Mouse (Mus musculus): ENCODE results near the gene Tex45.

Tex45 gene

GRCm38 (mm10) chr8:3470562-3470961 is at the start of gene Tex45:
TSS of gene Tex45 (plus strand) at chr8:3470862.
- no peak for DNase-seq

GRCm38 (mm10) chr8:3421507-3421906 is 49.2 kb upstream of the Tex45 start:
- DNase-seq, result no peak

GRCm38 (mm10) chr8:3425217-3425616 is 45.4 kb upstream of the Tex45 start:
- peak; percentile 90 for DNase-seq

- no peak for DNase-seq
These were observed 44.5 kb upstream of the Tex45 start for GRCm38 (mm10) chr8:3426211-3426610.

DNA sequence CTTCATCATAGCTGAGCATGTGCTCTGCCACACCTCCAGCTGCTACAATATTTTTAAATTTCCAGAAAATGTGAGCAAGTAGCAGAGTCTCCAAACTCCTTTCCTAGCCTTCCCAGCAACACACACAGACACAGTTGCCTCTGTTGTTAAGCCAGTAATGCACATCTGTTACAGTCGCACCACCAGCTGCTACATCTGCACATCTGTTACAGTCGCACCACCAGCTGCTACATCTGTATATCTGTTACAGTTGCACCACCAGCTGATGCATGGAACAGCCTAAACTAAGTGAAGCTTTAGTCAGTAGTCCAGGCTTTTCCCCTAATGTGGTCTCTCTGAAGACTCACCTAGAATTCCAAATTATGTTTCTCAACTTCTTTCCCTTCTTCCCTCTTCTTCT is 42.2 kb upstream of the Tex45 start:
- no peak for DNase-seq

DNA sequence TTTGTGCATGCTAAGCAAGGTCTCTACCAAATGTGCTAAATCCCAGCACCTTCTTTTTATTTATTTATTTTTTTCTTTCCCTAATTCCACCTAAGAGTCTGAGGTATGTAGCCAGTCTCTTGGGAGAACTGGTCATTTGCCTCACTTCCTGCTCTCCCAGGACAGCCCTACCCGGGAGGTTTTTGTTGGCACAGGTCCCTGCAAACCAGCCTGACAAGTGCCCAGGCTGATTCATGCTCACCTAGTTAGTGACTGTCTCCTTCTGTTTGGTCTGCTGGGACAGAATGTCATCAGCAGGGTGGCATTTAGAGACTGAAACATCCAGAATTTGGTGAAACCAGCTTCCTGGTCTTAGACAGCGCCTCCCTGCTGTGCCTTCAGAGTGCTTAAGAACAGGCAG is 40.7 kb upstream of the Tex45 start:
- no peak for DNase-seq

- no peak for DNase-seq
These were observed 39.5 kb upstream of the Tex45 start for GRCm38 (mm10) chr8:3431113-3431512.

DNA sequence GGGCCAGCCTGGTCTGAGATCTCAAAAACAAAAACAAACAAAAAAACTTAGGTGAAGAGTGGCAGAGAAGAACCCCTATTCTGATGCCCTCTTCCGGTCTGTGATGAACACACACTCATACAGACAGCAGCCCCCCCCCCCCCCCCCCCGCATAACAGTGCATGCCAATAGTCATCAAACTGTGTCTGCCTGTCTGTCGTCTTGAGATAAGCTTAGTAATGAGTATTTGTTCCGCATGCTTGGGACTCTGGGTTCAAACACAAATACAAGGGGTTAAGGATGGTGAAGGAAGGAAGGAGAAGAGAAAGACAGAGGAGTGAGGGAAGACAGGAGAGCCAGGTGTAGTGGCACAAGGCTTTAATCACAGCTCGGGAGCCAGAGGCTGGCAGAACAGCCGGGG is 34.2 kb upstream of the Tex45 start:
- DNase-seq, result no peak

DNA sequence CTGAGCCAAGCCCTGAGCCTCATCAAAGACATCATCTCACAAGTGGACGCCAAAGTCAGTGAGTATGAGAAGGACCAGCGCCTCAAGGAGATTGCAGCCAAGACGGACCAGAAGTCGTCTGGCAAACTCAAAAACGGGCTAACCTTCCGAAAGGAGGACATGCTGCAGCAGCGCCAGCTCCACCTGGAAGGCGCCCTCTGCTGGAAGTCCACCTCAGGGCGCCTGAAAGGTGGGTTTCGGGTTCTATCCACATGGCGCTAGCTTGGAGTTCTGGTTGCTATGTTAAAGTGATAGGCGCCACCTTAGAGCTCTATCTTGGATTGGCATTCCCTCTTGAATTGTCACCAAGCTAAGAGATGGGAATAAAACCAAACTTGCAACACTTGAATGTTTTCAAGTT is 31.2 kb upstream of the Tex45 start:
- DNase-seq, result no peak

GRCm38 (mm10) chr8:3449226-3449625 is 21.4 kb upstream of the Tex45 start:
- DNase-seq, result no peak

GRCm38 (mm10) chr8:3450670-3451069 is 20.0 kb upstream of the Tex45 start:
- no peak for DNase-seq

GRCm38 (mm10) chr8:3451992-3452391 is 18.7 kb upstream of the Tex45 start:
- no peak for DNase-seq

DNA sequence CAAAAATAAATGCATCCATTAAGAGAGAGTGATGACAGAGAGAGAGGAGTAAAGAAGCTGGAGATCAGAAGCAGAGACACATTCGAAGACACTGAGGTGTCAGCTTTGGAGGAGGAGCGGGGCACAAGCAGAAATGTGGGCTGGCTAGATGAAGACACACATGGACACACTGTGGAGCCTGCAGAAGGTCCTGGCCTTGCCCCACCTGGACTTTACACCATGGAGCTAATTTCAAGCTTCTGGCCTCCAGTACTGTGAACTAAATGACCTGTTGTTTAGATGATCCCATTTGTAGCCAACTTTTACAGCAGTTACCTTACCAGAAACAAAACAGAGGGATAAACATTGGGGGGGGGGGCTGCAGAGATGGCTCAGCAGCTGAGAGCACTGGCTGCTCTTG is 7.4 kb upstream of the Tex45 start:
- no peak for DNase-seq

DNA sequence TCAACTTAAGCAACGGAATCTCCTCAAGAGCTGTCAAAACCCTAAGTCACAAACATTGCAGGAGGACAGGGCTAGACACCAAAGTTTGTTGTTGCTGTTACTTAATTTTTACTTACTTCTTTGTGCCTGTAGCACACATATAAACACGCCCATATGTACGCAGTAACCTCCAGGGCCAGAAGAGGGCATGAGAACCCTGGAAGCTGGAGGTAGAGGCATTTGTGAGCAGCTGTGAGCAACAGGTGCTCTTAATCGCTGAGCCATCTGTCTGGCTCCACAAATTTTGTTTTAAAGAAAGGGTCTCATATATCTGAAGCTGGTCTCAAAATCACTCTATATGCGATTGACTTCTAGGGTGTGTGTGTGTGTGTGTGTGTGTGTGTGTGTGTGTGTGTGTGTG is 6.4 kb upstream of the Tex45 start:
- DNase-seq, result no peak

DNA sequence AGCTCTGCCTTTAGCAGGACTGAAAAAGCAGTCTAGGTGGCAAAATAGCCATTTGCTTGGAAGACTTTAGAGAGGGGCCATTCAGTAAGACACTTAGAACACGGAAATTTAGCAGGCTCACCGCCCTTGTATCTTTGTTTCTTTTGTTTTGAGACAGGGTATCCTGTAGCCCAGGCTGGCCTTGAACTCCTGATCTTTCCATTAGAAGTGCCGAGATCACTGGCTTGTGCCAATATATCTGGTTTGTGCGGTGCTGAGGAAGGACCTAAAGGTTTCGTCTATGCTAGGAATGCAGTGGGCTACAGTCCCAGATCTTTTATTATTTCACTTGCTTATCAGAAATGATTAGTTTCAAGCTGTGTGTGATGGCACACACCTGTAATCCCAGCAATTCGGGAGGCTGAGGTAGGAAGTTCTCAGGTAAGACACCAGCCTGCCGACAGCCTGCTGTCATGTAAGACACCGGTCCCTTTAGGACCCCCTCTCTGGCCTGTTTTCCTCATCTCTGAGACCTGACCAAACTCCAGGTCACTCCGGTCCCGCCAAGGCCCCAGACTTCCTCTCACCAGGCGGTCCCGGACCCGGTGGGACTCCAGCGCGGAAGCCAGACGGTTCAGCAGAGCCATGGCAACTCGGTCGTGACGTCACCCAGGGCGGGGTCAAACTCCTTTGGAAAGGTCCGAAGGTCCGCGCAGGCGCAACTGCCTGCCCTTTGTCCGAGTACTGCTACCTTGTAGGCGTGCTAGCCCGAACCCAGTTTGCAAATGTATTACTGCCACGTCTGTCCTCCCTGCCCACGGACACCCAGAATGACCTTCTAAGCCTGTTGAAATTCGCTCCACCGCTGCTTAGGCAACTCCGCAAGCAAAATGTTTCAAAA is 3.4 kb upstream of the Tex45 start, which contains the start of gene Pex11g:
Gene Pex11g, minus strand, starts transcription at position 675 of the 880 bp plus-strand sequence.
- DNase-seq, result peak; percentile 100

DNA sequence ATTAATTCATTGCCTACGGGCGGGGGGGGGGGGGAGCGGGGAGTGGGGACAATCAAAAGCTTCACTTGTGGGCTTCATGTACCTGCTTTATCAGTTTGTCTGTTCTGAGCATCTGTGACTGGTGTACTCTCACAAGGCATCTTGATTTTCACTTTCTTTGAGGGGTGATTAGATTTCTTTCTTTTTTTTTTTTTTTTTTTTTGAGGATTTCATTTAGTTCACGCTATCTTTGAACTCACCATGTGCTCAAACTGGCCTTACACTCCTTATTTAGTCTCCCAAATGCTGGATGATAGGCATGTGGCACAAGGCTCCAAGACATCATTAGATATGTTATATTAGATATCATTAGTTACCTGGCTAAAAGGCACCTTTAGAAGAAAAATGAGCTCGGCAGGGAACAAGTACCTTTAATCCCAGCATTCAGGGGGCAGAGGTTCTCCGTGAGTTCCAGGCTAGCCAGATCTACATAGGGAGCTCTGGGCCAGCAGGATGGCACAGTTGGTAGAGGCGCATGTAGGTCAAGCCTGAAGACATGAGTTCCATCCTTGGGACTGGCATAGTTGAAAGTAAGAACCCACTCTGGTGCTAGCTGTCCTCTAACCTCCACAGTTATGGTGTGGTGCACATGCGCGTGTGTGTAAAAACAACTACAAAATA is 2.6 kb upstream of the Tex45 start:
- DNase-seq, result no peak

DNA sequence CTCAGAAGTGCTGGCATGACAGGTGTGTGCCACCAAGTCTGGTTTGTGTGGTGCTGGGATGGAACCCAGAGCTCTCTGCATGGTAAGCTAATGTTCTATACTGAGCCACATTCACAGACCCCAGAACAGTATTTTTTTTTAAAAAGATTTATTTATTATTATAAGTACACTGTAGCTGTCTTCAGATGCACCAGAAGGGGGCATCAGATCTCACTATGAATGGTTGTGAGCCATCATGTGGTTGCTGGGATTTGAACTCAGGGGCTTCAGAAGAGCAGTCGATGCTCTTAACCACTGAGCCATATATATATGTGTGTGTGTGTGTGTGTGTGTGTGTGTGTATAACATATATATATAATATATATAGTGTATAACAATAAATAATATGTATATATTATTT is 1.8 kb upstream of the Tex45 start:
- DNase-seq, result no peak

GRCm38 (mm10) chr8:3475715-3476429 is 5.2 kb downstream of the Tex45 start:
- DNase-seq, result no peak

- no peak for DNase-seq
These were observed 9.6 kb downstream of the Tex45 start for GRCm38 (mm10) chr8:3480221-3480785.

DNA sequence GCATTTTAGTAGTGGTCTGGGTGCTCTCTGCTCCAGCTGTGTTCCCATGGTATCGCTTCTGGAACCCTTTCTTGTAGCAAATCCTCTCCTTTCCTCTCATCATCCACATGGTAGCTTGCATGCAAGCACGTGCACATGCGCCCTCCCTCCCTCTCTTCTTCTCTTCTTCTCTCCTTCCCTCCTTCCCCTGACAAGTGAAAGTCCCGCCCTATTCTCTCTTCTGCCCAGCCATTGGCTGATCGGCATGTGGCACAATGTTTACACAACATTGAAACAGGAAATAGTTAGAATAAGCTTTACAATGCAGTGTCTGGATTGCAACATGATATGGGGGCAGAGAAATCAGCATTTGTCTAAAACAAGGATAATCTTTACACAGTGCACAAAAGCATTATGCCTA is 10.9 kb downstream of the Tex45 start:
- DNase-seq, result no peak

- no peak for DNase-seq
These were observed 11.6 kb downstream of the Tex45 start for GRCm38 (mm10) chr8:3482240-3482740.

DNA sequence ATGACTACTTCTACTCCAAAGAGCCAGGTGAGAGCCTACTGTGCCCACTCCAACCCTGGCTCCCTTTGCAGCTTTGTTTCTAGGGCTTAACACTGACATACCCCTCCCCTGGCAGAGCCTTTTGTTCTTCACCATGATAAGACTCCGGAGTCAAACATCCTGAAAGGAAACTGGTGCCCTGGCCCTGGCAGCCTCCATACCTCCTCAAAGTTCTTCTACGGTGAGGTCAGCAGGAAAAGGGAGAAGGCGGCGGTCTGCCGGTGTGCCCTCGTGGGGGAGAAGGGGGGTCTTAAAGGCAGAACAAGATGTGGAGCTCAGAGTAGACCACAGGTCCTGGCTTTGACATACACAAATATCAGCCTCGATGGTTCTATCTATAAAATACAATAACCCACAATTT is 12.9 kb downstream of the Tex45 start:
- DNase-seq, result no peak

DNA sequence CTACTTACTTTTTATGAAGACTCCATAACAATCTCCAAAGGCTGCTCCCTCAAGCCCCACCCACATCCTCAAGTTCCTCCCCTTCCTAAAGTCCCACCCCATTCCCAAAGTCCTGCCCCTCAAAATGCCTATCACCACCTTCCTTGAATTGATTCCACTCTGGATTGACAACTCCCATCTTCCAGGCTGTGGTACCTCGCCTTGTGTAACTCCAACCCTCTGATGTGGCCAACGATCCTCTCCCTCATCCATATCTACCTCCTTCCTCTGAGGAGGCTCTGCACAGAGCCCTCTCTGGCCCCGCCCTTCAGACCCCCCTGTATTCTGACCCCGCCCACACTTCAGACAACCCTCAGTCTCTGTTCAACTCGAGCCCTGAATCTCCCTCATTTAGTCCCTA is 14.5 kb downstream of the Tex45 start:
- no peak for DNase-seq
